Mouse (Mus musculus) forebrain, embryonic 10.5 days (tissue): ENCODE results near the gene Ccdc155. TPM values are rescaled to one million over a fixed set of nuclear protein-coding genes. Genes with fewer than 3 reads are reported as not detected.

Experiments
- microRNA-seq: library from miRNA; unstranded; fragments of <30 nt; microRNA quantifications from one replicate; pipeline ENCODE4, GENCODE M21; 2017
- polyA plus RNA-seq: library from polyadenylated mRNA; unstranded; fragments of >200 nt; fragmentation: Nextera tagmentation; extraction: Ambion mirVana; gene quantifications from 2 replicates; pipeline ENCODE4 v1.2.1, GENCODE M21; 2016

Gene Ccdc155
- polyA plus RNA-seq, 1 experiment from 2014 or later = 0.66 TPM

Small RNAs within 50 kb of the gene (microRNA-seq; reads per million reads assigned to microRNA genes)
- gene Mir7055 = not detected

Other genes starting within 250 kb of the Ccdc155 start
- 19.4 and 20.8 TPM in 2 replicates for gene Cpt1c, start 230.0 kb downstream of the Ccdc155 start, polyA plus RNA-seq
- gene Prmt1, start 218.3 kb downstream of the Ccdc155 start, polyA plus RNA-seq = 909 and 984 TPM in 2 replicates
- gene Irf3, start 207.2 kb downstream of the Ccdc155 start, polyA plus RNA-seq = 70.5 and 76.0 TPM in 2 replicates
- 80.7 and 83.9 TPM in 2 replicates for gene Bcl2l12, start 206.2 kb downstream of the Ccdc155 start, polyA plus RNA-seq
- gene Scaf1, start 188.5 kb downstream of the Ccdc155 start, polyA plus RNA-seq = 39.9 and 41.0 TPM in 2 replicates
- gene Rras, start 186.9 kb downstream of the Ccdc155 start, polyA plus RNA-seq = 15.0 and 16.8 TPM in 2 replicates
- 11.9 and 12.7 TPM in 2 replicates for gene Prr12, start 152.0 kb downstream of the Ccdc155 start, polyA plus RNA-seq
- gene Nosip, start 142.5 kb downstream of the Ccdc155 start, polyA plus RNA-seq = 61.2 and 67.6 TPM in 2 replicates
- gene Prrg2, start 142.2 kb downstream of the Ccdc155 start, polyA plus RNA-seq = 16.5 and 17.7 TPM in 2 replicates
- 101 and 113 TPM in 2 replicates for gene Rcn3, start 112.7 kb downstream of the Ccdc155 start, polyA plus RNA-seq
- gene Fcgrt, start 101.0 kb downstream of the Ccdc155 start, polyA plus RNA-seq = 5.5 and 5.9 TPM in 2 replicates
- 1,843 and 1,853 TPM in 2 replicates for gene Rps11, start 80.5 kb downstream of the Ccdc155 start, polyA plus RNA-seq
- 1,219 and 1,234 TPM in 2 replicates for gene Rpl13a, start 76.1 kb downstream of the Ccdc155 start, polyA plus RNA-seq
- gene Gm45713, start 68.7 kb downstream of the Ccdc155 start, polyA plus RNA-seq = 0.11 and 0.27 TPM in 2 replicates
- gene Flt3l, start 68.5 kb downstream of the Ccdc155 start, polyA plus RNA-seq = 1.1 and 1.4 TPM in 2 replicates
- 98.5 and 99.6 TPM in 2 replicates for gene Pih1d1, start 50.6 kb downstream of the Ccdc155 start, polyA plus RNA-seq
- gene Aldh16a1, start 50.3 kb downstream of the Ccdc155 start, polyA plus RNA-seq = 53.0 and 55.1 TPM in 2 replicates
- gene Slc17a7, start 40.9 kb downstream of the Ccdc155 start, polyA plus RNA-seq = 0.95 and 1.2 TPM in 2 replicates
- gene Gfy, start 25.3 kb downstream of the Ccdc155 start, polyA plus RNA-seq = 0.15 TPM in 1 of 2 replicates, not detected in the other
- gene Pth2, start 23.9 kb downstream of the Ccdc155 start, polyA plus RNA-seq = 0.33 TPM in 1 of 2 replicates, not detected in the other
- gene Dkkl1, start 7.3 kb upstream of the Ccdc155 start, polyA plus RNA-seq = 1.0 TPM in 2 replicates
- 337 and 380 TPM in 2 replicates for gene Tead2, start 10.9 kb upstream of the Ccdc155 start, polyA plus RNA-seq
- 1.1 TPM in 2 replicates for gene Cd37, start 34.2 kb upstream of the Ccdc155 start, polyA plus RNA-seq
- not detected in 2 replicates for gene Slc6a16, start 36.2 kb upstream of the Ccdc155 start, polyA plus RNA-seq
- not detected in 2 replicates for gene Slc6a21, start 72.6 kb upstream of the Ccdc155 start, polyA plus RNA-seq
- 8.3 and 8.9 TPM in 2 replicates for gene Trpm4, start 128.9 kb upstream of the Ccdc155 start, polyA plus RNA-seq
- gene Hrc, start 130.4 kb upstream of the Ccdc155 start, polyA plus RNA-seq = 0.31 and 0.42 TPM in 2 replicates
- 6.0 and 8.9 TPM in 2 replicates for gene Ppfia3, start 162.1 kb upstream of the Ccdc155 start, polyA plus RNA-seq
- 0.47 and 0.81 TPM in 2 replicates for gene Lin7b, start 165.7 kb upstream of the Ccdc155 start, polyA plus RNA-seq
- 295 TPM in 2 replicates for gene Snrnp70, start 190.8 kb upstream of the Ccdc155 start, polyA plus RNA-seq
- gene Kcna7, start 200.8 kb upstream of the Ccdc155 start, polyA plus RNA-seq = not detected in 2 replicates
- 0.46 and 0.87 TPM in 2 replicates for gene Ntf5, start 208.8 kb upstream of the Ccdc155 start, polyA plus RNA-seq
- not detected in 2 replicates for gene Lhb, start 215.9 kb upstream of the Ccdc155 start, polyA plus RNA-seq
- gene Gys1, start 230.0 kb upstream of the Ccdc155 start, polyA plus RNA-seq = 39.0 and 41.6 TPM in 2 replicates
- gene Ruvbl2, start 233.2 kb upstream of the Ccdc155 start, polyA plus RNA-seq = 235 and 237 TPM in 2 replicates